Comparison of ENCODE assay signal across 21 mouse cellular contexts in genomic region chr16:83566478-83567160, GRCm38 (mm10).
DNase-seq lines count a peak whose midpoint lies in the region; ATAC-seq and TF ChIP-seq lines count a peak whose summit lies in the region.
"Had no signal": no experiment of that assay in that cellular context is flagged by ENCODE, and none has a peak within 500 bp of the region (broad histone marks: within the 10 kb centered on the region; RNA-seq: fewer than 3 reads in every experiment).

No protein-coding gene starts in this region.

- H3K36me3 ChIP-seq in hindbrain, postnatal 0 days (ENCODE audit: insufficient read depth, low read length), result no peaks in the 10 kb centered on the region
- no peaks in the 10 kb centered on the region for H3K36me3 ChIP-seq in hindbrain, embryonic 12.5 days
- no peaks in the 10 kb centered on the region for H3K36me3 ChIP-seq in kidney, embryonic 16.5 days (ENCODE audit: insufficient read depth, low read length)
- no peaks in the 10 kb centered on the region for H3K36me3 ChIP-seq in kidney, adult 2 months (ENCODE audit: control insufficient read depth, insufficient read depth, low read length)
- H3K36me3 ChIP-seq in neural tube, embryonic 14.5 days (ENCODE audit: control insufficient read depth, insufficient read depth, low read length), result no peaks in the 10 kb centered on the region
- H3K36me3 ChIP-seq: embryonic facial prominence, embryonic 12.5 days; embryonic facial prominence, embryonic 15.5 days had no signal

- 78% methylated on average over 5 of the region's 5 CpGs for WGBS in hindbrain, postnatal 0 days
- WGBS in hindbrain, embryonic 12.5 days, result 88% methylated on average over 5 of the region's 5 CpGs
- 56% methylated on average over 5 of the region's 5 CpGs for WGBS in kidney, embryonic 16.5 days
- whole genome bisulfite sequencing in kidney, adult 2 months, result 40% methylated on average over 5 of the region's 5 CpGs
- WGBS in neural tube, embryonic 14.5 days, result 84% methylated on average over 5 of the region's 5 CpGs

- no peak for TF ChIP-seq CTCF in hindbrain, postnatal 0 days (IDR thresholded peaks at IDR 0.05; ENCODE audit: low read depth)
- no peak for TF ChIP-seq CTCF in kidney, adult 2 months (conservative IDR thresholded peaks at IDR 0.05; ENCODE audit: insufficient read depth, insufficient read length, low read depth, low read length)

- DNase-seq in hindbrain, postnatal 0 days (ENCODE audit: low spot score), result peak; percentile 3
- no peak for DNase-seq in kidney, adult 2 months
- DNase-seq in neural tube, embryonic 10.5 days (ENCODE audit: extremely low spot score, low spot score), result no peak
- DNase-seq: adrenal gland, adult 2 months; adrenal gland, postnatal 14 days; cerebellum, adult 11 months; cerebellum, adult 2 months; cerebellum, adult 9-11 months; cerebellum, postnatal 25 days; forebrain, postnatal 0 days; gastrocnemius, adult 2 months; gastrocnemius, postnatal 14 days; heart, adult 11 months had no signal

- H3K27ac ChIP-seq in hindbrain, postnatal 0 days, result no peak overlapping the region
- H3K27ac ChIP-seq in hindbrain, embryonic 12.5 days, result no peak overlapping the region
- no peak overlapping the region for H3K27ac ChIP-seq in kidney, embryonic 16.5 days (ENCODE audit: low read length)
- no peak overlapping the region for H3K27ac ChIP-seq in kidney, adult 2 months (ENCODE audit: insufficient read depth, low read depth, low read length)
- H3K27ac ChIP-seq in neural tube, embryonic 14.5 days (ENCODE audit: low read depth, low read length), result no peak overlapping the region
- H3K27ac ChIP-seq: embryonic facial prominence, embryonic 12.5 days; embryonic facial prominence, embryonic 15.5 days; gastrocnemius, adult 2 months had no signal

- no peak for ATAC-seq in hindbrain, postnatal 0 days
- no peak for ATAC-seq in hindbrain, embryonic 12.5 days (ENCODE audit: low FRiP score)
- ATAC-seq in kidney, embryonic 16.5 days (ENCODE audit: low FRiP score, low TSS enrichment), result peak; percentile 71; the same call in 1 of the 2 replicates
- peak; percentile 72; the same call in 1 of the 2 replicates for ATAC-seq in neural tube, embryonic 14.5 days (ENCODE audit: low read depth)
- ATAC-seq: CD4-positive, CD25-positive, alpha-beta regulatory T cell, adult 4 months; forebrain, embryonic 14.5 days; forebrain, postnatal 0 days had no signal

- no peaks in the 10 kb centered on the region for H3K4me1 ChIP-seq in hindbrain, postnatal 0 days (ENCODE audit: insufficient read depth, low read length)
- no peaks in the 10 kb centered on the region for H3K4me1 ChIP-seq in hindbrain, embryonic 12.5 days
- H3K4me1 ChIP-seq in kidney, embryonic 16.5 days (ENCODE audit: insufficient read depth, low read length), result no peaks in the 10 kb centered on the region
- no peaks in the 10 kb centered on the region for H3K4me1 ChIP-seq in kidney, adult 2 months (ENCODE audit: control insufficient read depth, insufficient read depth, low read length)
- no peaks in the 10 kb centered on the region for H3K4me1 ChIP-seq in neural tube, embryonic 14.5 days (ENCODE audit: control insufficient read depth, insufficient read depth, low read length)
- H3K4me1 ChIP-seq: embryonic facial prominence, embryonic 12.5 days; embryonic facial prominence, embryonic 15.5 days had no signal

- H3K4me2 ChIP-seq in hindbrain, postnatal 0 days (ENCODE audit: low read depth, low read length), result no peak overlapping the region
- H3K4me2 ChIP-seq in hindbrain, embryonic 12.5 days (replicated peaks), result no peak overlapping the region
- H3K4me2 ChIP-seq in kidney, embryonic 16.5 days (replicated peaks; ENCODE audit: low read depth, low read length), result no peak overlapping the region
- H3K4me2 ChIP-seq in neural tube, embryonic 14.5 days (ENCODE audit: low read depth, low read length), result no peak overlapping the region
- H3K4me2 ChIP-seq: embryonic facial prominence, embryonic 12.5 days; embryonic facial prominence, embryonic 15.5 days; heart, embryonic 11.5 days had no signal

- TF ChIP-seq POLR2A in kidney, adult 2 months (IDR thresholded peaks at IDR 0.05; ENCODE audit: low read depth, low read length), result no peak

- no peak overlapping the region for H3K4me3 ChIP-seq in hindbrain, postnatal 0 days (ENCODE audit: low read length)
- H3K4me3 ChIP-seq in hindbrain, embryonic 12.5 days, result no peak overlapping the region
- no peak overlapping the region for H3K4me3 ChIP-seq in kidney, embryonic 16.5 days (ENCODE audit: low read length)
- no peak overlapping the region for H3K4me3 ChIP-seq in kidney, adult 2 months (ENCODE audit: insufficient read depth, low read depth, low read length)
- no peak overlapping the region for H3K4me3 ChIP-seq in neural tube, embryonic 14.5 days (ENCODE audit: low read depth, low read length)
- H3K4me3 ChIP-seq: embryonic facial prominence, embryonic 12.5 days; embryonic facial prominence, embryonic 15.5 days; gastrocnemius, adult 2 months had no signal

- no peaks in the 10 kb centered on the region for H3K9me3 ChIP-seq in hindbrain, postnatal 0 days (ENCODE audit: low read length)
- H3K9me3 ChIP-seq in hindbrain, embryonic 12.5 days (replicated peaks), result no peaks in the 10 kb centered on the region
- no peaks in the 10 kb centered on the region for H3K9me3 ChIP-seq in kidney, embryonic 16.5 days (ENCODE audit: low read length)
- no peaks in the 10 kb centered on the region for H3K9me3 ChIP-seq in neural tube, embryonic 14.5 days (ENCODE audit: control insufficient read depth, low read length)
- H3K9me3 ChIP-seq: embryonic facial prominence, embryonic 12.5 days; embryonic facial prominence, embryonic 15.5 days had no signal

- H3K27me3 ChIP-seq in hindbrain, postnatal 0 days (ENCODE audit: insufficient read depth, low read length), result no peaks in the 10 kb centered on the region
- H3K27me3 ChIP-seq in hindbrain, embryonic 12.5 days, result no peaks in the 10 kb centered on the region
- no peaks in the 10 kb centered on the region for H3K27me3 ChIP-seq in kidney, embryonic 16.5 days (ENCODE audit: insufficient read depth, low read length)
- no peaks in the 10 kb centered on the region; the same call in 1 of the 2 replicates for H3K27me3 ChIP-seq in kidney, adult 2 months (replicated peaks; ENCODE audit: control insufficient read depth, insufficient read depth, low read length)
- H3K27me3 ChIP-seq in neural tube, embryonic 14.5 days (ENCODE audit: control insufficient read depth, insufficient read depth, low read length), result no peaks in the 10 kb centered on the region
- H3K27me3 ChIP-seq: embryonic facial prominence, embryonic 12.5 days; embryonic facial prominence, embryonic 15.5 days had no signal

- H3K9ac ChIP-seq in hindbrain, postnatal 0 days (replicated peaks; ENCODE audit: low read length), result no peak overlapping the region
- H3K9ac ChIP-seq in hindbrain, embryonic 12.5 days, result no peak overlapping the region
- no peak overlapping the region for H3K9ac ChIP-seq in kidney, embryonic 16.5 days (replicated peaks; ENCODE audit: low read length)
- no peak overlapping the region for H3K9ac ChIP-seq in neural tube, embryonic 14.5 days (replicated peaks; ENCODE audit: low read depth, low read length)
- H3K9ac ChIP-seq: embryonic facial prominence, embryonic 12.5 days; embryonic facial prominence, embryonic 15.5 days; forebrain, postnatal 0 days had no signal

Comparison
In these comparisons a context has a peak if more than half of its experiments do, and no peak if none do; other contexts are left out.
1. ATAC-seq: peak in kidney, embryonic 16.5 days (single experiment) and neural tube, embryonic 14.5 days (single experiment); none in hindbrain, postnatal 0 days (single experiment) and hindbrain, embryonic 12.5 days (single experiment).